In genomic region chr16:23990161-23990970, GRCm38 (mm10) we compare ENCODE assay signal across 9 mouse cellular contexts. TPM values are rescaled to one million over a fixed set of nuclear protein-coding genes. Genes with fewer than 3 reads are reported as not detected.
DNase-seq lines count a peak whose midpoint lies in the region; ATAC-seq lines count a peak whose summit lies in the region.
"Had no signal": no experiment of that assay in that cellular context is flagged by ENCODE, and none has a peak within 500 bp of the region (broad histone marks: within the 10 kb centered on the region; RNA-seq: fewer than 3 reads in every experiment).

No protein-coding gene starts in this region.

- peak overlapping the region; percentile 28 to 99; a peak in 3 of 4 replicates for H3K27ac ChIP-seq in heart, embryonic 14.5 days (replicated peaks in 1 of 2; ENCODE audit: control insufficient read depth in 1 of 2, insufficient read depth in 1 of 2, low read depth in 2 of 2, low read length in 2 of 2)
- H3K27ac ChIP-seq in liver, embryonic 16.5 days (ENCODE audit: low read length) = peak overlapping the region; percentile 91

- H3K27me3 ChIP-seq in heart, embryonic 14.5 days (ENCODE audit: control insufficient read depth, insufficient read depth, low read length) = no peaks in the 10 kb centered on the region
- peaks cover 49% of the 10 kb centered on the region for H3K27me3 ChIP-seq in liver, embryonic 16.5 days (ENCODE audit: control insufficient read depth, insufficient read depth, low read depth, low read length)

- no peaks in the 10 kb centered on the region for H3K36me3 ChIP-seq in heart, embryonic 14.5 days (ENCODE audit: control insufficient read depth, insufficient read depth, low read length)
- H3K36me3 ChIP-seq in liver, embryonic 16.5 days (ENCODE audit: control insufficient read depth, insufficient read depth) = no peaks in the 10 kb centered on the region

- no peak for ATAC-seq in heart, embryonic 14.5 days (ENCODE audit: insufficient number of reproducible peaks, insufficient read depth, low FRiP score, low read depth)
- ATAC-seq in liver, embryonic 16.5 days (ENCODE audit: low read depth) = no peak

- peak overlapping the region; percentile 99 for H3K4me2 ChIP-seq in heart, embryonic 14.5 days (ENCODE audit: low read length)
- peak overlapping the region; percentile 84 for H3K4me2 ChIP-seq in liver, embryonic 16.5 days (ENCODE audit: low read depth, low read length)

- 50% methylated on average over 11 of the region's 11 CpGs for whole genome bisulfite sequencing in heart, embryonic 14.5 days
- WGBS in liver, embryonic 16.5 days (ENCODE audit: insufficient replicate concordance) = 33% methylated on average over 11 of the region's 11 CpGs

- no peaks in the 10 kb centered on the region for H3K9me3 ChIP-seq in heart, embryonic 14.5 days (ENCODE audit: control insufficient read depth, low read length)
- H3K9me3 ChIP-seq in liver, embryonic 16.5 days (replicated peaks; ENCODE audit: control insufficient read depth, low read length) = no peaks in the 10 kb centered on the region

- H3K4me1 ChIP-seq in heart, embryonic 14.5 days (ENCODE audit: control insufficient read depth in 2 of 2, insufficient read depth in 2 of 2, low read length in 2 of 2) = peaks cover 9 to 32% of the 10 kb centered on the region in 2 experiments
- H3K4me1 ChIP-seq in liver, embryonic 16.5 days (ENCODE audit: control insufficient read depth, low read depth, low read length) = peaks cover 5% of the 10 kb centered on the region

- H3K9ac ChIP-seq in heart, embryonic 14.5 days (ENCODE audit: low read length) = peak overlapping the region; percentile 95
- H3K9ac ChIP-seq in liver, embryonic 16.5 days (ENCODE audit: low read depth, low read length) = peak overlapping the region; percentile 44

- peak; percentile 22 for DNase-seq in heart, adult 8-10 months (ENCODE audit: low spot score)
- no peak for DNase-seq in heart, adult 9 months (ENCODE audit: low spot score in 2 of 2)
- DNase-seq in Muller cell, postnatal 12 days (ENCODE audit: inconsistent ontology term) = peak; percentile 31
- DNase-seq in right cerebral cortex, postnatal 10 days (ENCODE audit: low spot score in 2 of 2) = no peak
- no peak for DNase-seq in frontal cortex, postnatal 25 days (ENCODE audit: low spot score in 2 of 2)
- DNase-seq in right cerebral cortex, adult 18-20 months = no peak

- peak overlapping the region; percentile 83 to 87 for H3K4me3 ChIP-seq in heart, embryonic 14.5 days (ENCODE audit: control insufficient read depth in 1 of 2, insufficient read depth in 1 of 2, low read depth in 1 of 2, low read length in 2 of 2)
- peak overlapping the region; percentile 71 for H3K4me3 ChIP-seq in liver, embryonic 16.5 days (ENCODE audit: low read depth, low read length)

RNA-seq across cellular contexts. Expression of gene Bcl6, which starts 1.7 kb away (rescaled TPM):
- 10 to 100 TPM; 11.6 to 17.5 (median 14.8) TPM for total RNA-seq in heart, adult 8-10 months (2022)
- 0.27 and 0.49 TPM in 2 replicates for polyA plus RNA-seq in heart, embryonic 14.5 days (2014; fragmentation: Nextera tagmentation; extraction: Ambion mirVana)
- polyA plus RNA-seq in liver, embryonic 16.5 days (2015; fragmentation: Nextera tagmentation; extraction: Ambion mirVana) = 0.28 TPM in 2 replicates
- total RNA-seq: MEL had no signal

RNA-seq across cellular contexts. Expression of gene Gm37419, which starts 2.1 kb away (rescaled TPM):
- total RNA-seq in heart, adult 8-10 months (2022) = not detected
- not detected in 2 replicates for polyA plus RNA-seq in heart, embryonic 14.5 days (2014; fragmentation: Nextera tagmentation; extraction: Ambion mirVana)
- not detected in 2 replicates for polyA plus RNA-seq in liver, embryonic 16.5 days (2015; fragmentation: Nextera tagmentation; extraction: Ambion mirVana)
- total RNA-seq: MEL had no signal

RNA-seq across cellular contexts. Expression of gene Rtp2, which starts 58.2 kb away (rescaled TPM):
- total RNA-seq in heart, adult 8-10 months (2022) = not detected
- polyA plus RNA-seq in heart, embryonic 14.5 days (2014; fragmentation: Nextera tagmentation; extraction: Ambion mirVana) = not detected in 2 replicates
- not detected in 2 replicates for polyA plus RNA-seq in liver, embryonic 16.5 days (2015; fragmentation: Nextera tagmentation; extraction: Ambion mirVana)
- total RNA-seq: MEL had no signal

Comparison
In these comparisons a context has a peak if more than half of its experiments do, and no peak if none do; other contexts are left out.
1. DNase-seq: peak in heart, adult 8-10 months (single experiment) and Muller cell, postnatal 12 days (single experiment); none in heart, adult 9 months (0 of 2), right cerebral cortex, postnatal 10 days (0 of 2), frontal cortex, postnatal 25 days (0 of 2) and right cerebral cortex, adult 18-20 months (single experiment).